Mouse (Mus musculus) stomach, embryonic 14.5 days (tissue): ENCODE results near the gene Rbsn. TPM values are rescaled to one million over a fixed set of nuclear protein-coding genes. Genes with fewer than 3 reads are reported as not detected.

Source experiments
- ATAC-seq: fragments of 200-750 bp; cut with Nextera tagmentation; 2 replicates; pipeline ENCODE4 v1.8.0; 2017; ENCODE audit warnings: low read depth, moderate TSS enrichment; ENCODE audit not compliant: insufficient number of reproducible peaks, insufficient read depth, low FRiP score
- H3K27ac ChIP-seq: fragments of 300-500 bp; sonication (generic); 2 replicates; pipeline ENCODE4 v1.5.1; 2014; ENCODE audit warnings: mild to moderate bottlenecking, low read length, moderate library complexity, mixed read lengths
- H3K27me3 ChIP-seq: fragments of 300-500 bp; sonication (generic); 2 replicates; pipeline ENCODE4 v1.6.1; 2014; ENCODE audit warnings: low read length, control low read depth, mixed read lengths; ENCODE audit not compliant: control insufficient read depth, insufficient read depth
- H3K36me3 ChIP-seq: fragments of 300-500 bp; sonication (generic); 2 replicates; pipeline ENCODE4 v1.6.1; 2014; ENCODE audit warnings: mild to moderate bottlenecking, control low read depth, low read length, moderate library complexity, mixed read lengths; ENCODE audit not compliant: control insufficient read depth, insufficient read depth
- H3K4me1 ChIP-seq: fragments of 300-500 bp; sonication (generic); 2 replicates; pipeline ENCODE4 v1.6.1; 2014; ENCODE audit warnings: low read length, control low read depth, mixed read lengths; ENCODE audit not compliant: control insufficient read depth, insufficient read depth
- H3K4me2 ChIP-seq: fragments of 300-500 bp; sonication (generic); replicated peaks from 2 replicates; pipeline ENCODE4 v1.6.1; 2014; ENCODE audit warnings: low read depth, low read length, control low read depth
- H3K4me3 ChIP-seq: fragments of 300-500 bp; sonication (generic); 2 replicates; pipeline ENCODE4 v1.5.1; 2014; ENCODE audit warnings: low read depth, low read length, control low read depth
- H3K9ac ChIP-seq: fragments of 300-500 bp; sonication (generic); replicated peaks from 2 replicates; pipeline ENCODE4 v1.6.1; 2014; ENCODE audit warnings: low read depth, mild to moderate bottlenecking, control low read depth, low read length, moderate library complexity, mixed read lengths
- H3K9me3 ChIP-seq: fragments of 300-500 bp; sonication (generic); 2 replicates; pipeline ENCODE4 v1.6.1; 2016; ENCODE audit warnings: low read depth, low read length, control low read depth; ENCODE audit not compliant: control insufficient read depth
- WGBS: fragments of 180-500 bp; shearing (Covaris S2); extraction: QIAGEN DNeasy Blood & Tissue Kit; methylation state at CpG from one replicate; pipeline ENCODE4 v1.1.7; 2014; 5-methylcytosine and 5-hydroxymethylcytosine counted together
- polyA plus RNA-seq: library from polyadenylated mRNA; unstranded; fragments of >200 nt; fragmentation: Nextera tagmentation; extraction: Ambion mirVana; gene quantifications from 2 replicates; pipeline ENCODE4 v1.2.1, GENCODE M21; 2014

The Rbsn gene
- polyA plus RNA-seq, 1 experiment from 2014 or later: 22.9 TPM

DNA sequence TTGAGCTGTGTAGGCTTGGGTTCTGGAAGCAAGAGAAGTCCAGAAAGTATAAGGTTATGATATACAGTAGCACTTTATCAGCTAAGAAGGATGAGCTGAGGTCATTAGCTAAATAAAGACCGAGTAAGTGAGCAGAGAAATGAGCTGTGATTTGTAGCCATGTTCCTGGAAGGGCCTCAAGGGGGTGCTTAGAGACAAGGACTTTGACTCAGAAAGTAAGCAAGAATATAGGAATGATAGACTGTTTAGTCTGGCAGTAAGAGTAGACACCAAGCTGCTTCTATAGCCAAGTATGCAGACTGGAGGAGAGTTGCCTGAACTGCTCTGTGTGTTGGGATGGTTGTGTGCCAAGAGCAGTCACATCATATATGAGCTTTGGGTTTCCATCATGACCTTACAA, 61.0 kb downstream of the Rbsn start:
- Histone ChIP-seq H3K4me3 (no peak overlapping the region), H3K27ac (no peak overlapping the region), H3K9me3 (no peaks in the 10 kb centered on the region), H3K9ac (no peak overlapping the region), H3K4me2 (no peak overlapping the region), H3K27me3 (no peaks in the 10 kb centered on the region), H3K4me1 (no peaks in the 10 kb centered on the region), H3K36me3 (peaks cover 72% of the 10 kb centered on the region)
- ATAC-seq: no peak
- 69% methylated on average over 1 of the region's 1 CpGs for WGBS

DNA sequence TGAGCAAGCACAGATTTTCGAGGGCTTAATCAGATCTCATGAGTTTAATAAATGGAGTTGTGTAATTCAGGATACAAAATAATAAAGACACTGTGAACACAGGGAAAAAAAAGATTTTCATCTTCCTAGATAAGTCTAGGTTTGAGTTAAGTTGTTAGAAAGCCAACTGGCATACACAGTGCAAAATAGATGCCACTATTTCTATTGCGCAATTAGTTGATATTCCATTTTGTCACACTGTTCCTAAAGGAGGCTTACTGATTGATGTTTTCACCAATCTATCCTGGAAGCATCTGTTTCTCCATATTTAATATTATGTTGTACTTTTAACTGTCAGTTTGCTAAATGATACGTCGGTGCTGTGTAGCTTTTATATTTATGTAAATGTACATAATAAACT, 68.8 kb downstream of the Rbsn start:
- ATAC-seq: no peak
- H3K36me3 ChIP-seq: peaks cover 16% of the 10 kb centered on the region
- H3K27ac ChIP-seq: no peak overlapping the region
- no peaks in the 10 kb centered on the region for H3K4me1 ChIP-seq
- no peaks in the 10 kb centered on the region for H3K9me3 ChIP-seq
- no peak overlapping the region for H3K4me3 ChIP-seq
- no peak overlapping the region for H3K9ac ChIP-seq
- 90% methylated on average over 4 of the region's 4 CpGs for WGBS
- no peaks in the 10 kb centered on the region for H3K27me3 ChIP-seq
- H3K4me2 ChIP-seq: no peak overlapping the region

Other genes with a start within 250 kb of the Rbsn start
- 5.1 and 5.5 TPM in 2 replicates for gene Fgd5, start 236.0 kb downstream of the Rbsn start, polyA plus RNA-seq
- 25.5 and 31.1 TPM in 2 replicates for gene Nr2c2, start 123.5 kb downstream of the Rbsn start, polyA plus RNA-seq
- 74.0 and 80.3 TPM in 2 replicates for gene Mrps25, start 30.9 kb downstream of the Rbsn start, polyA plus RNA-seq
- 0.54 and 0.60 TPM in 2 replicates for gene Trh, start 29.7 kb upstream of the Rbsn start, polyA plus RNA-seq